Mouse (Mus musculus): ENCODE measurements around the gene Gpr88.
"Not testable (repeated sequence)": the region's sequence is repeated elsewhere in the genome, so short reads cannot be mapped to it uniquely, and the experiment has no call there.

Gpr88 gene

GRCm38 (mm10) chr3:116237527-116237926 is 15.8 kb downstream of the Gpr88 start:
- no peak for DNase-seq

DNA sequence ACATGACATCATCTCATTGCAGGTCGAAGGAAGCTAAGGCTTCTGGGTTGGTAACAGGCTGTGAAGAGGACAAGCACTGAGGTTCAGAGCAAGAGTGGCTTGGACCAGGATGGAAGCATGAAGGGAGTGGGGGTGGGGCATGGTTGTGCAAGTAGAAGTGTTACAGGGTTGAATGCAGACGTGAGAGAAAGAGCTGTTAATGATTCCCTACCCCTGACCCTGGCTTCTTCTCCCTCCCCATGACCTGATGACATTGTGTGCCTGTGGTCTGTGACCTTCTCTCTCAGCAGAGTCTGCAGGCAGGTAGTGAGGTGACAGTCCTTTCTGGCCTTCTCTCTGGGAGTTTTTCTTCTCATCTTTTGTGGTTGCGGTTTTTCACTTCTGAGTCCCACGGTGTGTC is 16.4 kb downstream of the Gpr88 start:
- no peak for DNase-seq

DNA sequence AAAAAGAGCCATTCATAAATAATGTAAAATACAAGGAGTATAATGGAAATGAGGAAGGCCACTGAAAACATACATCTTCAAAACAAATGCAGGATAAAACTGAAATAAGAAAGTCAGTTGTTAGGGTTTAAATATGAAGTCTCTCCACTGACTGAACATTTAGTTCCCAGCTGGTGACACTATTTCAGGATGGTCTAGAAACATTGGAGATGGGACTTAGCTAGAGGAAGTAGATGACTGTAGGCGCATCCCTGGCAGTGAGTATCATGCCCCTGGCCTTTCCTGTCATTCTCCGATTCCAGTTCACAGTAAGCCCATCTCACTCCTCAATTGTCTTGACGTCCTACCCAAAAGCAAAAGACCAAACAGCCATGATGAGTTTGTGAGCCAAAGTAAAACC is 19.8 kb downstream of the Gpr88 start:
- DNase-seq: no peak

DNA sequence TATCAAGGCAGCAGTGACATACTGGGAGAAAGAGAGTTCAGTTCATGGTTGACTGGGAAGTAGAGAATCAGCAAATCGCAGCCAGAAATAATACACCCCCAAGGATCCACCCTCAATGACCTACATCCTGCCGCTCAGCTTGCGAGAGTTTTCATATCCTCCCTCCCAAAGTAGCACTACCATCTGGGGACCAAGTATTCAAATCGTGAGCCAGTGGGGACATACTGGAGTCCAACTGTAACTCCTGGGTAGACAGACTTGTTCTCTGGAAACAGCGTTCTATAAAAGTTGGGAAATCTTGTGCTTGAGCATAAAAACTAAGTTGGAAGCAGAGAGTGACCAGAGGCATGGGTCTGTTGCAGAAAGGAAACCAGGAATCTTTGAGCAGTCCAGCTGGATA is 20.5 kb downstream of the Gpr88 start:
- no peak for DNase-seq

DNA sequence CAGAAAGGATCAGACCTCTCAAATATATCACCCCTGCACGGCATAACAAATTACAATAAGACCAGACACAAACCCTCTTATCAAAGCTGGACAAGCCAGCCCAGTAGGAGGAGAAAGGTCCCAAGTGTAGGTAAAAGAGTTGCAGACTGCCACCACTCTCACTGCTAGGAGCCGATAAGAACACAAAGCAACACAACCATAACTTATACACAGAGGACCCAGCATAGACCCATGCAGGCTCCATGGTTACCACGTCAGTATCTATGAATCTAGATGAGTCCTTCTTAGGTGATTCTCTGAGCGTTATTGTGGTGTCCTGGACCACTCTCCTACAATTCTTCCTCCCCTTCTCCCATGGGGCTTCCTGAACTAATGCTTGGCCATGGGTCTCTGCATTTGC is 24.0 kb downstream of the Gpr88 start:
- no peak for DNase-seq

GRCm38 (mm10) chr3:116228360-116229245 is 24.7 kb downstream of the Gpr88 start:
- DNase-seq: no peak

DNA sequence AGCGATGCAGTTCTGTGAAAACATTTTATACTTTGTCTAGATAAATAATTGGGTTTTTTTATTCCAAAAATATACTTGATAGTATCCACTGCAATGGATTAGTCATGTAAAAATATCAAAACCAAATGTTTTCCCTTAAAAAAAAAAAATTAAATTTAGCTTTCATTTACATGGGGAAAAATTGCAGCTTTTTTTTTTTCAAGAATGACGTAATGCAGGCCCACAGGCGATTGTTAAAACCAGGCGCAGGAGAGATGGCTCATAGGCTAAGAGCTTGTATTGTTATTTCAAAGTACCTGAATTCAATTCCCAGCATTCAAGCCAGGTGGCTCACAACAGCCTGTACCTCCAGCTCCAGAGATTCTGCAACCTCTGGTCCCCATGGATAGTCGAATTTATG is 25.9 kb downstream of the Gpr88 start:
- DNase-seq: no peak

DNA sequence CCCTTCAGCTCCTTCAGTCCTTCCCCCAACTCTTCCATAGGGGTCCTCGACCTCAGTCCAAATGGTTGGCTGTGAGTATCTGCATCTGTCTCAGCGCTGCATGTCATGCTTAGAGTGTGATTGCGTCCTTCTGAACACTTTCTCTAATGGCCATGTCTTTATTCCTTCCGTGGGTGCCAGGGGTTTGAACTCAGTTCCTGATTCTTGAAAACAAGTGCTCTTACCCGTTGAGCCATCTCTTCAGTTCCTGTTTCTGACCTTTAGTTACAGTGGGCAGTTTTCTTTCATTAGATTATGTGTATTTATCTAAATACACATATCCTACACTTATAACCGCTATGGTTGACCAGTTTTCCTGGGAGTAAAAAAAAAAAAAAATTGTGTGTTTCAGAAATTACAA is 26.4 kb downstream of the Gpr88 start:
- DNase-seq: no peak

DNA sequence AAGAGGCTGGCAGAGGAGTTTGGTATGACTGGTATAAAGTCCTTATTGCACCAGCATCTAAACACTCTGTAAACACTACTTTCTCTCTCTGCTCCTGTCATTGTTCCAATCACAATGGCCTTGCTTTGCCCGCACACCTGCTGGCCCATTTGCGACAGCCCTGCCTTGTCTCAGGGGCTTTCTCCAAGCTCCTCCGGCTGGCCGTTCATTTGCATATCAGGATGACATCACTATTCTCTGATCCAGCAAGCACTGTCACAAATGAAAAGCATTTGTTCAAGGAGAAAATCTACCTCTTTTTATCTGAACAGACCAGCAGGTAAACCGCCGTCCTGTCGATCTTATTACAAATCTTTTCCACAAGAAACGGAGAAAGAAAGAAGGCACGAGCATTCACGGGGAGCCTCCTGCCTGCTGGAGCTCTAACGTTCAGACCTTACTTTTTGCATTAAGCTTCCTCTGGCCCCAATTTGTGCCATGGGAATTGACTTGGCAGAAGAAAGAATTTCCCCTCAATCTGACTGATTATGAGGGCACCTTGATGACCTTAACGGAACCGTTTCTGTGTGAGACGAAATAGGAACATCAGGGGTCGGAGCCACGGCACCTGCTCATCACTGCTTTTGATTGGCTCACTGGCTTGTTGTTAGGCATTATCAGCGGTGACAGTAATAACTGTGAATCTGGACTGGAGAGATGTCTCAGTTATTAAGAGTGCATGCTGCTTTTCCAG is 30.6 kb downstream of the Gpr88 start:
- DNase-seq: peak; percentile 78

- no peak for DNase-seq
Measured at GRCm38 (mm10) chr3:116221686-116222010, 31.7 kb downstream of the Gpr88 start.

- DNase-seq: no peak
Measured at GRCm38 (mm10) chr3:116220980-116221685, 32.2 kb downstream of the Gpr88 start.

GRCm38 (mm10) chr3:116217398-116217797 is 35.9 kb downstream of the Gpr88 start:
- DNase-seq: not testable (repeated sequence)

DNA sequence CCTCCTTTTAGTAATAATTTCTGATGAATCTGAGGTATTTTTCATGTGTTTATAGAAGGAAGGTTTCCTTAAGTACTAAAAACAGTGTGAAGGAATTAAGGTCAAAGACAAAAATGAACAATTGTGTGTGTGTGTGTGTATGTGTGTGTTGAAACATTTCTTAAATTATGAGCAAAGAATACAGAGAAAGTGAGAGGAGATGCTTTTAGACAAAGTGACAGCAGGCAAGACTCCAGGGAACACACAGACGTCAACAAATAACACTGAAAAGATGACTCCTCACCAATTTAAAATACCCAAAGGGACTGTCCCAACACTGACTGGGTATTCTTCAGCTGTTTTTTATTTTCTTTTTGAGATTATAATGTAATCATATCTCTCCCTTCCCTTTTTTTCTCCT is 37.0 kb downstream of the Gpr88 start:
- DNase-seq: no peak

DNA sequence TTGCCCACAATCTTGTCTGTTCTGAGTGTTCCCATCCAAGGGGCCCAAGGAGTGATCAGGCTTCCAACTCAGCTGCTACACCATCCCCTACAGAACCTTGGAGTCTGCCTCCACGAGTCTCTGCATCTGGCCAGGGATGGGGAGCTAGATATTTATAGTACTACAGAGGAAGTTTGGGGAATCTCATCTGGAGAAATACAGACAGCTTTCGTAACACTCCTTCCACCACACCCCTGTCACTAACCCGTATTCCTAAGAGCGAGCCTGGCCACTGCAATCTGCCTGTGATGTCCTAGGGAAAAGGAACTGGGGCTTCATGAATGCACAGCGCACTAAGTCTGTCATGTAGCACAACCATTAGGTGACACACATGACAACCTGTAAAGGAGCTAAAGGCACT is 41.7 kb downstream of the Gpr88 start:
- DNase-seq: no peak

GRCm38 (mm10) chr3:116210720-116211121 is 42.6 kb downstream of the Gpr88 start:
- no peak for DNase-seq

- no peak for DNase-seq
Measured at GRCm38 (mm10) chr3:116209214-116209613, 44.1 kb downstream of the Gpr88 start.

DNA sequence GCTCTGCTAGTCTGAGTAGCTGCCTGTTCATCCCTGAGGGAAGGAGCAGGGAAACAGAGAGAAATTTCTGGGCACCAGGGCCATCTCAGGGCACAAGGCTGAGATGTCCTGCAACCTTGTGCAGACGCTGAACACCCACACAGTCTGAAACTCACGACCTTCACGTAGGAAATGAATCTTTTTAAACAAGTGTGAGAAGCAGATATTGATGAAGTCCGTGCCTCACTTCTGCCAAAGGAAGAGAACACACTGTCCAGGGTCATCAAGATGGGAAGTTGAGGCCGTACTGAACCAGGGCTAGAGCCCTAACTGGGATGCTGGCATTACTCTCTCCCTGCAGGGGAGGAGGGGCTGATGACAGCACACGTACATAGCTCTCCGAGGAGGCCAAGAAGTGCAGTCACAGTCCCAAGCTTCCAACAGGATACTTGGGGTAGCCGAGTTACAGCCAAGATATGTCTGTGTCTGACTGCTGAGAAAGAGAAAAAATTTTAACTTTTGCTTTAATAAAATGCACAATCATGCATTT is 46.9 kb downstream of the Gpr88 start:
- DNase-seq: no peak

- no peak for DNase-seq
Measured at GRCm38 (mm10) chr3:116205346-116206219, 47.7 kb downstream of the Gpr88 start.

- no peak for DNase-seq
Measured at GRCm38 (mm10) chr3:116204643-116205042, 48.7 kb downstream of the Gpr88 start.

DNA sequence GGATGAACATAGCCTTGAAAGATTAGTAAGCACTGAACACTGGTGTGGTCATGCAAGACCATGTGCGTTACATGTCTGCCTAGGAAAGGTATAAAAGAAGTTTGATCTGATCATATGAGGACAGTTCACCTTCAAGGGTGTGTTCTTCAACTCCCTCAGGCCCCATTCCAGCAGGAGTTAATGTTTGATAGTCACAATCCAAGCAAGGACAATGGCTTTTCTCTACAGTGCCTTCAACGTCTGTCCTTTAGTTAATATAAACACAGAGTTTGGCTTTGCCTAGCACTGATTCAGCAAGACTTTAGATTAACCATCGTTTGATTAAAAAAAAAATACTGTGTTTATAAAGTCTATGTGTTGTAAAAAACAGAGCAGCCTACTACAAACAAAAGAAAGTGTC is 49.4 kb downstream of the Gpr88 start:
- no peak for DNase-seq

GRCm38 (mm10) chr3:116200060-116200459 is 53.2 kb downstream of the Gpr88 start:
- no peak for DNase-seq

All from retina, postnatal 1 day (tissue).